Mouse (Mus musculus): ENCODE data around the gene Olfr1416. TPM values are rescaled to one million over a fixed set of nuclear protein-coding genes. Genes with fewer than 3 reads are reported as not detected.
"Not testable (repeated sequence)": the region's sequence is repeated elsewhere in the genome, so short reads cannot be mapped to it uniquely, and the experiment has no call there.

Olfr1416 gene
- polyA plus RNA-seq (2016; fragmentation: Nextera tagmentation; extraction: Ambion mirVana): not detected in 2 replicates

DNA sequence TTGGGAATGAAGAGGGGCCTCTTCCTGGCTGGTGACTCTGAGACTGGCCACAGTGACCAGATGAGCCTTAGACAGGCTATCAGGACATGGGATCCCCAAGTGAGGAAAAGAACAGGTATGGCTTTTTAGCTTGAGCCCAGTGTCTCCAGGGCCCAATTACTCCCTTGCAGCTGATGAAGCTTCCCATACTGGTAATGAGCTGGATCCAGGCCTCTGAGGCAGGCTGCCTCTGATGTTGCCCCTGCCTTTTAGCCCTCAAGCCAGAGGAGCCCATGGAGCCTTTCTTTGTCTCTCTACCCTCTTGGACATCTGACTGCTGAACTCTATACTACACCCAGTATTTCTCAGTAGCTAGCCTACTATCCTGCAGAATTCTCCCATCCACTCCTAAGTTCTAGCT, at the start of gene Olfr1416:
Olfr1416 (minus strand) TSS at position 101 of the 400 bp plus-strand sequence.
- no peaks in the 10 kb centered on the region for H3K4me1 ChIP-seq (replicated peaks)
- H3K9ac ChIP-seq (replicated peaks): no peak within 1 kb of the TSS
- H3K4me3 ChIP-seq (replicated peaks): no peak within 1 kb of the TSS
- no peak for ATAC-seq (ENCODE audit: insufficient number of reproducible peaks, insufficient read depth, low FRiP score, low TSS enrichment, low read depth)
- peaks cover 8% of the 10 kb centered on the region; the same call in 1 of the 2 replicates for H3K27me3 ChIP-seq
- no peaks in the 10 kb centered on the region for H3K36me3 ChIP-seq
- H3K9me3 ChIP-seq: peaks cover 9% of the 10 kb centered on the region
- no peak within 1 kb of the TSS for H3K27ac ChIP-seq
- H3K4me2 ChIP-seq: no peak within 1 kb of the TSS

DNA sequence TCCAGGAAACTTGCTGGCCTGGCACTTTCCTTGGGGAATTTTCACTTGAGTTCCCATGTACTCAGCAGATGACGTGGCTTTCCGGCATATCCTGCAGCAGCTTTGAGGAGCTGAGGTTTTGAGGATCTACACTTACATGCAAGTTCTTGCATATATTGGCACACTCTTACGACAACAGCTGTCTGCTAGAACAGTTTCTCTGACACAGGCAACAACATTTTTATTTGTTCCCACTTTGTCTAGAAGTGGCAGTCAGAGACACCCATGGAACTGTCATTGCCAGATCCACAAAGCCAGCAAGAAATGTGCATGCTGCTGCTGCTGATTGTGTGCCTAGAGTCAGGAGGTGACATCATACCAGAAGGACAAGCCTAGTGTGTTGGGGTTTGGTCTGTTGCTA, 38.9 kb upstream of the Olfr1416 start:
- WGBS: 80% methylated on average over 3 of the region's 3 CpGs
- no peaks in the 10 kb centered on the region for H3K9me3 ChIP-seq
- no peak overlapping the region for H3K4me3 ChIP-seq (replicated peaks)
- H3K36me3 ChIP-seq: no peaks in the 10 kb centered on the region
- no peak overlapping the region for H3K9ac ChIP-seq (replicated peaks)
- H3K4me1 ChIP-seq (replicated peaks): no peaks in the 10 kb centered on the region
- no peak overlapping the region for H3K27ac ChIP-seq
- ATAC-seq (ENCODE audit: insufficient number of reproducible peaks, insufficient read depth, low FRiP score, low TSS enrichment, low read depth): no peak
- 0 out of 2 replicates have a peak, but pooled peaks cover 5% of the 10 kb centered on the region for H3K27me3 ChIP-seq
- no peak overlapping the region for H3K4me2 ChIP-seq

DNA sequence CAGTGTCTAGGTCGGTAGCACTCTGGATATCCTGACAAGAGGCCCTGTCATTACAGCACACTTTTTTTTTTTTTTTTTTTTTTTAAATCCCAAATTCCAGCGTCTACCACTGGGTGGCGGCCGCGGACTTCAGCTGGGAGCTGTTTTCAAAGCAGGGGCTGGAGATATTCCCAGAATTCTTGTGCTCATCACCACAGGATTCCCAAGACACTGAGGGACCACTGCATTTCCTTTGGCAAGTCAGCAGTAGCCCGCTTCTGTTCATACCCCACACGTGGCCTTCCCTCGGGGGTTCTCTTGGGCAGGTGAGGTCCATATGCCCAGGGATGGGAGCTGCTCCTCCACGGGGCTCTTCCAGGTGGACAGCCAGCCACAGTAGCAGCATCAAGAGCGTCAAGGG, 36.5 kb upstream of the Olfr1416 start:
- no peak overlapping the region for H3K9ac ChIP-seq (replicated peaks)
- no peak overlapping the region for H3K27ac ChIP-seq
- H3K36me3 ChIP-seq: no peaks in the 10 kb centered on the region
- 19% methylated on average over 10 of the region's 10 CpGs for WGBS
- no peak for ATAC-seq (ENCODE audit: insufficient number of reproducible peaks, insufficient read depth, low FRiP score, low TSS enrichment, low read depth)
- H3K4me3 ChIP-seq (replicated peaks): no peak overlapping the region
- peaks cover 16% of the 10 kb centered on the region; the same call in 1 of the 2 replicates for H3K27me3 ChIP-seq
- no peak overlapping the region for H3K4me2 ChIP-seq
- H3K9me3 ChIP-seq: no peaks in the 10 kb centered on the region
- no peaks in the 10 kb centered on the region for H3K4me1 ChIP-seq (replicated peaks)

DNA sequence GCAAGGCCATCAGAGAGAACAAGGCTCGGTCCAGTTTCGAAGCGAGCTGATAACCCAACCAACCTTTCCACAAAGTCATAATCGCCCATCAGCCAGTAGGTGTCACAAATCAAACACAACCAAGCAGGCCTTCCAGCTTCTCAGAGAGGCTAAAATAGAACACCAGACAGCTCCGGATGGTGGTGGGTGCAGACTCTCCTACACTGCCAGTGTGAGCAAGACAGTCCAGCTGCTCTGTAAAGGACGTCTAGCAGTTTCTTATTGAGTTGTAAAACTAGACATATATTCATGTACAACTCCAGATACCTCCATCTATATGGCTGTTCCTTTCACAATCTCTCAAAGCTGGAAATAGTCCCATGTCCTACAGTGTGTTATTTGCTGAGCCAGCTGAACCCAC, 34.1 kb upstream of the Olfr1416 start:
- Histone ChIP-seq H3K27me3 (peaks cover 16% of the 10 kb centered on the region; the same call in 1 of the 2 replicates), H3K4me1 (replicated peaks) (no peaks in the 10 kb centered on the region), H3K4me3 (replicated peaks) (no peak overlapping the region), H3K27ac (no peak overlapping the region), H3K9ac (replicated peaks) (no peak overlapping the region), H3K9me3 (no peaks in the 10 kb centered on the region), H3K4me2 (no peak overlapping the region), H3K36me3 (no peaks in the 10 kb centered on the region)
- no peak for ATAC-seq (ENCODE audit: insufficient number of reproducible peaks, insufficient read depth, low FRiP score, low TSS enrichment, low read depth)
- WGBS: 83% methylated on average over 6 of the region's 6 CpGs

DNA sequence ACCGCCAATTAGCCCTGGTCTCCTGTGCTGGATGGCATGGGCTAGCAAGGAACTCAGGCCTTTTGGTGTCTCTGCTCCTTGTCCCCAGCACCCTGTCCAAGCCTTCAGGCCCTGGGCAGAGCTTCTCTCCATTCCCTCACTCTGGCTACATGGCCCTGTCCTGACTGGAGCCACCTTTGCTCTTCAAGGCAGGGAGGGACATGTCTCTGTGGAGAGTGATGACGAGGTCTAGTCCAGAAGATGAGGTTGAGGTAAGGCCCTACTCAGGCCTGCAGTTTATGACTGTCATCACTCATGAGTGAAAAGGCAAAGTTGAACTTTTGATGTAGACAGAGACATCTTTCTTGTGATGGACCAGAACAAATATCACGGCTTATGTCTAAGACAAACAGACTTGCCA, 33.6 kb upstream of the Olfr1416 start, which contains the start of gene Olfr1414:
Olfr1414 (minus strand) TSS at position 101 of the 400 bp plus-strand sequence.
- H3K4me2 ChIP-seq: no peak within 1 kb of the TSS
- no peaks in the 10 kb centered on the region for H3K36me3 ChIP-seq
- no peak for ATAC-seq (ENCODE audit: insufficient number of reproducible peaks, insufficient read depth, low FRiP score, low TSS enrichment, low read depth)
- H3K4me1 ChIP-seq (replicated peaks): no peaks in the 10 kb centered on the region
- no peak within 1 kb of the TSS for H3K4me3 ChIP-seq (replicated peaks)
- WGBS: 78% methylated on average over 3 of the region's 3 CpGs
- H3K9me3 ChIP-seq: no peaks in the 10 kb centered on the region
- no peak within 1 kb of the TSS for H3K27ac ChIP-seq
- H3K9ac ChIP-seq (replicated peaks): no peak within 1 kb of the TSS
- H3K27me3 ChIP-seq: peaks cover 16% of the 10 kb centered on the region; the same call in 1 of the 2 replicates

DNA sequence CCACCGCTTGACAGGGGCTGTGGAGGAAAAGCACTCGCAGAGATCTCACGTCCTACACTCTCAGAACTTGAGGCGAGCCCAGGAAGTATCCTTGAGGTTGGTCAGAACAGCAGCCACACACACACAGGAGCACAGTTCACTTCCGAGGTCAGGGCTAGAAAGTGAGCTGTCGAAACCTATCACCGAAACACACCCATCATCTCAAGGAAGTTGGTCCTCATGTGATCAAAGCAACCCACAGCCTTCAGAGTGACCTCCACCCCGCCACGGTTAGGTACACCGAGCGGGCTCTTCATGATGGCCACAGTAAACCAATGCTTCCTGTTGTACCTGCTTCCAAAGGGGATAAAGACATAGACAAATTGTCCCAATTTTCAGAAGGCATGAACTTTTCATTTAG, 30.5 kb upstream of the Olfr1416 start:
- H3K4me2 ChIP-seq: no peak overlapping the region

DNA sequence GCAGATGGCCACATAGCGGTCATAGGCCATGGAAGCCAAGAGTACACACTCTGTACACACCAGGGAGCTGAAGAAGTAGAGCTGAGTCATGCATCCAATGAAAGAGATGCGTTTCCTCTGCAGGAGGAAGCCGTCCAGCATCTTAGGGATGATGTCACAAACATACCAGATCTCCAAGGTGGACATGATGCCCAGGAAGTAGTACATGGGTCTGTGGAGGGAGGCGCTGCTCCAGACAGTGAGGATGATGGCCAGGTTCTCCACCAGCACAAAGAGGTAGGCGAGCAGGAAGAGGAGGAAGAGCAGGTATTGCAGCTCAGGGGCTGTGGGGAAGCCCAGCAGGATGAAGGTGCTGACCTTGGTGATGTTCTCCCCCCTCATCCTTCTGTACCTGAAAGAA, 26.7 kb upstream of the Olfr1416 start:
- not testable (repeated sequence) for H3K4me1 ChIP-seq (replicated peaks); ATAC-seq (ENCODE audit: insufficient number of reproducible peaks, insufficient read depth, low FRiP score, low TSS enrichment, low read depth); H3K9me3 ChIP-seq; H3K4me2 ChIP-seq; H3K36me3 ChIP-seq; H3K27me3 ChIP-seq; H3K9ac ChIP-seq (replicated peaks); H3K27ac ChIP-seq; H3K4me3 ChIP-seq (replicated peaks)
- 86% methylated on average over 5 of the region's 5 CpGs for WGBS

More for the DNA sequence above, 30.5 kb upstream of the Olfr1416 start:
- no peaks in the 10 kb centered on the region for H3K4me1 ChIP-seq (replicated peaks)
- no peak overlapping the region for H3K27ac ChIP-seq
- no peaks in the 10 kb centered on the region for H3K9me3 ChIP-seq
- no peak overlapping the region for H3K4me3 ChIP-seq (replicated peaks)
- no peaks in the 10 kb centered on the region for H3K36me3 ChIP-seq
- 81% methylated on average over 11 of the region's 11 CpGs for WGBS
- H3K9ac ChIP-seq (replicated peaks): no peak overlapping the region
- no peak for ATAC-seq (ENCODE audit: insufficient number of reproducible peaks, insufficient read depth, low FRiP score, low TSS enrichment, low read depth)
- H3K27me3 ChIP-seq: peaks cover 15% of the 10 kb centered on the region; the same call in 1 of the 2 replicates

DNA sequence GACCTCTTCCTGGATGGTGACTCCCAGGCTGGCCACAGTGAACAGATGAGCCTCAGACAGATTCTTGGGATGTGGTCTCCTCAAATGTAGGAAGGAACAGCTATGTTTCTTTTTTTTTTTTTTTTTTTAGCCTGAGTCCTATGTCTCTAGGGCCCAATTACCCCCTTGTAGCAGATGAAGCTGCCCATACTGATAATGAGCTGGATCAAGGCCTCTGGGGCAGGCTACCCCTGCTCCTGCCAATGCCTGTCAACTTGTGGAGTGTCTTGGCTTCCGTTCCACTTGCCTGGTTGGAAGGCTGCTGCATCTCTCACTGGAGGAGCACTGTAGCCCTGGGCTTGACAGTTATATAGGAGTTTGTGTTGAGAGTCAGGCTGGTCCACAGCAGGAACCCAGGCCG, 11.1 kb upstream of the Olfr1416 start, which contains the start of gene Olfr1415:
Olfr1415 (minus strand) TSS at position 101 of the 400 bp plus-strand sequence.
- Histone ChIP-seq H3K9me3 (no peaks in the 10 kb centered on the region; the same call in 1 of the 2 replicates), H3K36me3 (no peaks in the 10 kb centered on the region), H3K27ac (no peak within 1 kb of the TSS), H3K4me3 (replicated peaks) (no peak within 1 kb of the TSS), H3K9ac (replicated peaks) (no peak within 1 kb of the TSS), H3K4me2 (no peak within 1 kb of the TSS), H3K27me3 (no peaks in the 10 kb centered on the region), H3K4me1 (replicated peaks) (no peaks in the 10 kb centered on the region)
- ATAC-seq (ENCODE audit: insufficient number of reproducible peaks, insufficient read depth, low FRiP score, low TSS enrichment, low read depth): no peak
- 82% methylated on average over 2 of the region's 2 CpGs for whole genome bisulfite sequencing

DNA sequence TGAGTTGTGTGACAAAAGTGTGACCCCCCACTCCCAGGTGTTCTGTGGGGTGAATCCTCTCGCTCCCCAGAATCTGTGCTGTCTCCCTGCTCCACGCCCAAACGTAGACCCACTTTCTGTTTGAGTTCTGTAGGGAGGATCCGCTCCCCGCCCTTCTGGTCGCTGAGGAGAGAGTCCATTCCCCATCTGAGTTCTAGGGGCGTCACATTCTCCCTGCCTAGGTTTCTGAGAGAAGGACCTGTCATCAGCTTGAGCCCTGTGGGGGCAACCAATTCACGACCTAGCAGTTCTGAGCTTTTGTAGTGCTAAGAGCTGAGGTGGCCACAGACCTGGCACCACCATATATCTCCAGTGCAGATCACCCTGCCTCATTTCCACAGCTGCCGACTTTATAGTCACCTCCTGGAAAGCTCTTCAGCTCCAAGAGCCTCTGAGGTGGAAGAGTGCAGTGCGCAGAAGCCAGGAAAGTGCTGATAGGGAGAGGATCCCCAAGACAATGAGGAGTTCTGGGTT, 10.8 kb downstream of the Olfr1416 start:
- peak; percentile 83 for ATAC-seq (ENCODE audit: insufficient number of reproducible peaks, insufficient read depth, low FRiP score, low TSS enrichment, low read depth)
- WGBS: 3% methylated on average over 10 of the region's 10 CpGs

DNA sequence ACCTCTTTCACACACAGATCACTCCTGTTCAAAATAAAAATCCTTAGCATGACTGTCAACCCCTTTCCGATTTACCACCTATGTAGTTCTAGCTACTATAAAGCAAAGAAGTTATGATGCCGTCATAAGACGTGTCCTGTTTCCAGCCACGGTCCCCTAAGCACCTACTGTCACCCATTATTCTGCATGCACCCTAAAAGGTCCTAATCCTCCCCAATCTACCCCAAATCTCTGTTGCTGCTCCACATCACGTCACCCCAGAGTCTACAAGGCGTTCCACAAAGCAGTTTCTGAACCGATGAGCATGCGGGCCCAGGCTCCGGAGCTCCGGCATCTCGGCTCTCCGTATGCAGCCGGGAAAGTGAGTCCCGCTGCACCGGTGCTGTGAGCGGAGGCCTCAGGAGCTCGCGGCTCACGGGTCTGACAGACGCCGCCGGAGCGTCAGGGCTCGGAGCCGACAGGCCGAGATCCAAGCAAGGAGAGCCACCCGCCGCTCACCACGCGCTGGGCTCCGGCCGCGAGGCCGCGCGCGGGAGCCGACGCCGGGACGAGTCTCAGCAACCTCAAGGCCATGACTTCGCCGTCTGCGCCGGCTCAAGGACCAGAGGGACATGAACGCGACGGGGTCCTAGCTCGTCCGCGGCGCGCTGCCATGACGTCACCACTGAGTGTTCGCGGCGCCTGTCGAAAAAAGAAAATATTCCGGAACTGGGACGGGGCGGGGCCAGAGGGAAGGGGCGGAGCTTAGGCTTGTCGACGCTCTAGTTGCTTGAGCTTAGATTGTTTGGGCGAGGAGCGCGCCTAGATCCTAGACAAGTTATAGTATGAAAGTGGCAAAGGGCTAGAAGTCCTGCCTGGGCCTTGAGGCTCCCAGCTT, 11.5 kb downstream of the Olfr1416 start, which contains the start of gene Ndufa10:
Ndufa10 (minus strand) TSS at position 696 of the 877 bp plus-strand sequence.
- H3K27me3 ChIP-seq: no peaks in the 10 kb centered on the region
- peak within 1 kb of the TSS; percentile 98 for H3K4me3 ChIP-seq (replicated peaks)
- ATAC-seq (ENCODE audit: insufficient number of reproducible peaks, insufficient read depth, low FRiP score, low TSS enrichment, low read depth): peak; percentile 89
- peaks cover 26% of the 10 kb centered on the region for H3K36me3 ChIP-seq
- H3K4me2 ChIP-seq: peak within 1 kb of the TSS; percentile 86
- peaks cover 16% of the 10 kb centered on the region for H3K4me1 ChIP-seq (replicated peaks)
- under 1% methylated on average over 67 of the region's 67 CpGs for WGBS
- H3K9ac ChIP-seq (replicated peaks): peak within 1 kb of the TSS; percentile 91
- H3K9me3 ChIP-seq: no peaks in the 10 kb centered on the region
- 0 out of 2 replicates have a peak within 1 kb of the TSS, but pooled peaks have one; percentile 35 for H3K27ac ChIP-seq

More for the DNA sequence above, 10.8 kb downstream of the Olfr1416 start:
- Histone ChIP-seq H3K4me2 (peak overlapping the region; percentile 86), H3K9me3 (no peaks in the 10 kb centered on the region), H3K27ac (0 out of 2 replicates have a peak overlapping the region, but pooled peaks have one; percentile 12), H3K27me3 (no peaks in the 10 kb centered on the region), H3K4me1 (replicated peaks) (peaks cover 16% of the 10 kb centered on the region), H3K9ac (replicated peaks) (peak overlapping the region; percentile 56), H3K36me3 (peaks cover 19% of the 10 kb centered on the region), H3K4me3 (replicated peaks) (peak overlapping the region; percentile 98)

DNA sequence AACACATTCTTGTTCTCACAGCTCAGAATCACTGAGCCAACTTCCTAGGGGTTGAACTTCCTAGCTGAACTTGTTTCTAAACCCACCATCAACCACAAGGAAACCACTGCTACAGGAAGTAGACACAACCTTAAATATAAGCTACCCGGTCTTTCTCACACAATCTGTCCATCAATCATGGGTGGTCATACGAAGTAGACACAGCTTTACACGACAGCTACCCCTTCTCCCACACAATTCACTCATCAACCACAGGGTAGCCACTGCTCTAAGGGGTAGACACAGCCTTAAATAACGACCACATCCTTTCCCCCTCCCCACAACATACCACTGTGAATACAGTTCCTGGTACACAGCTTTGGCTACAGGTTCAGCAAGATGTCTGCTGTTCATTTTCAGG, 16.0 kb downstream of the Olfr1416 start:
- Histone ChIP-seq H3K4me3 (replicated peaks) (no peak overlapping the region), H3K27me3 (no peaks in the 10 kb centered on the region), H3K9me3 (no peaks in the 10 kb centered on the region), H3K36me3 (peaks cover 72% of the 10 kb centered on the region), H3K4me2 (no peak overlapping the region), H3K27ac (no peak overlapping the region), H3K4me1 (replicated peaks) (peaks cover 10% of the 10 kb centered on the region), H3K9ac (replicated peaks) (no peak overlapping the region)
- WGBS: 91% methylated on average over 4 of the region's 4 CpGs
- no peak for ATAC-seq (ENCODE audit: insufficient number of reproducible peaks, insufficient read depth, low FRiP score, low TSS enrichment, low read depth)

Data from limb, embryonic 12.5 days (tissue).